Mouse (Mus musculus) stomach, postnatal 0 days (tissue): Measurements from ENCODE around the gene Dph5. TPM values are rescaled to one million over a fixed set of nuclear protein-coding genes. Genes with fewer than 3 reads are reported as not detected.

Source experiments
- ATAC-seq: fragments of 200-750 bp; cut with Nextera tagmentation; 2 replicates; pipeline ENCODE4 v1.8.0; 2017; ENCODE audit not compliant: low FRiP score, low TSS enrichment
- DNase-seq: peaks from one replicate; pipeline ENCODE4 v3.0.0-alpha.2; 2016; ENCODE audit warnings: low spot score
- H3K27ac ChIP-seq: fragments of 300-500 bp; sonication (generic); replicated peaks from 2 replicates; pipeline ENCODE4 v1.5.1; 2014; ENCODE audit warnings: mild to moderate bottlenecking, control low read depth
- H3K27me3 ChIP-seq: fragments of 300-500 bp; sonication (generic); 2 replicates; pipeline ENCODE4 v1.6.1; 2014; ENCODE audit warnings: low read length; ENCODE audit not compliant: control insufficient read depth, insufficient read depth
- H3K36me3 ChIP-seq: fragments of 300-500 bp; sonication (generic); 2 replicates; pipeline ENCODE4 v1.6.1; 2014; ENCODE audit warnings: low read length, mixed read lengths; ENCODE audit not compliant: control insufficient read depth, insufficient read depth
- H3K4me1 ChIP-seq: fragments of 300-500 bp; sonication (generic); replicated peaks from 2 replicates; pipeline ENCODE4 v1.6.1; 2014; ENCODE audit warnings: antibody characterized with exemption; ENCODE audit not compliant: control insufficient read depth, insufficient read depth
- H3K4me2 ChIP-seq: fragments of 300-500 bp; sonication (generic); replicated peaks from 2 replicates; pipeline ENCODE4 v1.6.1; 2014; ENCODE audit warnings: low read depth, mild to moderate bottlenecking, control low read depth, moderate library complexity
- H3K4me3 ChIP-seq: fragments of 300-500 bp; sonication (generic); 2 replicates; pipeline ENCODE4 v1.5.1; 2014; ENCODE audit warnings: low read depth, low read length, control low read depth
- H3K9ac ChIP-seq: fragments of 300-500 bp; sonication (generic); 2 replicates; pipeline ENCODE4 v1.6.1; 2014; ENCODE audit warnings: mild to moderate bottlenecking, low read length, control low read depth, mixed read lengths
- H3K9me3 ChIP-seq: fragments of 300-500 bp; sonication (generic); 2 replicates; pipeline ENCODE4 v1.6.1; 2016; ENCODE audit warnings: low read length; ENCODE audit not compliant: control insufficient read depth
- CTCF ChIP-seq: IDR thresholded peaks from 2 replicates; pipeline ENCODE4 v1.5.1; 2016; ENCODE audit warnings: antibody characterized with exemption, low read depth, mild to moderate bottlenecking, moderate library complexity
- EP300 ChIP-seq: optimal IDR thresholded peaks from 2 replicates; pipeline ENCODE3; 2016; ENCODE audit warnings: antibody characterized with exemption
- WGBS: fragments of 180-500 bp; shearing (Covaris S2); extraction: QIAGEN DNeasy Blood & Tissue Kit; methylation state at CpG from one replicate; pipeline ENCODE4 v1.1.7; 2014; 5-methylcytosine and 5-hydroxymethylcytosine counted together
- polyA plus RNA-seq: library from polyadenylated mRNA; unstranded; fragments of >200 nt; fragmentation: Nextera tagmentation; extraction: Ambion mirVana; gene quantifications from 2 replicates; pipeline ENCODE4 v1.2.1, GENCODE M21; 2015

The Dph5 gene
- polyA plus RNA-seq, 1 experiment from 2014 or later, result 18.2 TPM

GRCm38 (mm10) chr3:115875551-115875950 is 12.1 kb upstream of the Dph5 start:
- H3K4me3 ChIP-seq, result no peak overlapping the region
- no peak overlapping the region for H3K4me2 ChIP-seq
- ATAC-seq (no peak), DNase-seq (no peak)
- H3K9me3 ChIP-seq, result no peaks in the 10 kb centered on the region
- WGBS, result 56% methylated on average over 6 of the region's 6 CpGs
- H3K36me3 ChIP-seq, result no peaks in the 10 kb centered on the region
- no peak for TF ChIP-seq EP300
- TF ChIP-seq CTCF, result no peak
- no peaks in the 10 kb centered on the region for H3K27me3 ChIP-seq
- H3K4me1 ChIP-seq, result no peaks in the 10 kb centered on the region
- H3K9ac ChIP-seq, result no peak overlapping the region
- H3K27ac ChIP-seq, result no peak overlapping the region

GRCm38 (mm10) chr3:115877133-115877532 is 10.5 kb upstream of the Dph5 start:
- WGBS, result 79% methylated on average over 1 of the region's 1 CpGs

DNA sequence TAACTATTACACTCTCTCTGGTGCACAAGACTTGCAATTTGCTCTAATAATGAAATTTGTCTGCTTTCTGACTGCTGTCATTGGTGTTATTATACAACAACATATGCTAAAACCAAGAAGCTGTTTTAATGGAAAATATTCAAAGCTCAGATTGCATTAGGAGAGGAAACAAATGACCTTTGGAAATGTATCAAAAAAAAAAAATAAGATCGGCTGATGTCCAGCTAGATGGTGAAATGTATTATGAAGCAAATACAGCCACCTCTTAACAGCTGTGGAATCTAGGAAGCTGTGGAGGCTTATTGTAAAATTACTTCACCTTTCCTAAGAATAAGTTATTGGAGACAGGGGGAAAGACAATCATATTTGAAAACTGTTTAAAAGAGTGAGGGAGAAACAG is 3.6 kb upstream of the Dph5 start:
- H3K4me2 ChIP-seq, result no peak overlapping the region
- H3K9ac ChIP-seq, result no peak overlapping the region
- H3K27me3 ChIP-seq, result no peaks in the 10 kb centered on the region
- ATAC-seq, result no peak
- no peaks in the 10 kb centered on the region for H3K4me1 ChIP-seq
- no peaks in the 10 kb centered on the region for H3K36me3 ChIP-seq
- H3K9me3 ChIP-seq, result no peaks in the 10 kb centered on the region
- WGBS, result 45% methylated on average over 1 of the region's 1 CpGs
- no peak for TF ChIP-seq CTCF
- TF ChIP-seq EP300, result no peak
- no peak overlapping the region for H3K27ac ChIP-seq
- DNase-seq, result no peak
- H3K4me3 ChIP-seq, result no peak overlapping the region

More at GRCm38 (mm10) chr3:115877133-115877532, 10.5 kb upstream of the Dph5 start:
- Histone ChIP-seq H3K9me3 (no peaks in the 10 kb centered on the region), H3K27me3 (no peaks in the 10 kb centered on the region), H3K4me3 (no peak overlapping the region), H3K9ac (no peak overlapping the region), H3K4me2 (no peak overlapping the region), H3K36me3 (no peaks in the 10 kb centered on the region), H3K4me1 (no peaks in the 10 kb centered on the region), H3K27ac (no peak overlapping the region)
- DNase-seq (no peak), ATAC-seq (no peak)
- TF ChIP-seq EP300 (no peak), CTCF (no peak)

DNA sequence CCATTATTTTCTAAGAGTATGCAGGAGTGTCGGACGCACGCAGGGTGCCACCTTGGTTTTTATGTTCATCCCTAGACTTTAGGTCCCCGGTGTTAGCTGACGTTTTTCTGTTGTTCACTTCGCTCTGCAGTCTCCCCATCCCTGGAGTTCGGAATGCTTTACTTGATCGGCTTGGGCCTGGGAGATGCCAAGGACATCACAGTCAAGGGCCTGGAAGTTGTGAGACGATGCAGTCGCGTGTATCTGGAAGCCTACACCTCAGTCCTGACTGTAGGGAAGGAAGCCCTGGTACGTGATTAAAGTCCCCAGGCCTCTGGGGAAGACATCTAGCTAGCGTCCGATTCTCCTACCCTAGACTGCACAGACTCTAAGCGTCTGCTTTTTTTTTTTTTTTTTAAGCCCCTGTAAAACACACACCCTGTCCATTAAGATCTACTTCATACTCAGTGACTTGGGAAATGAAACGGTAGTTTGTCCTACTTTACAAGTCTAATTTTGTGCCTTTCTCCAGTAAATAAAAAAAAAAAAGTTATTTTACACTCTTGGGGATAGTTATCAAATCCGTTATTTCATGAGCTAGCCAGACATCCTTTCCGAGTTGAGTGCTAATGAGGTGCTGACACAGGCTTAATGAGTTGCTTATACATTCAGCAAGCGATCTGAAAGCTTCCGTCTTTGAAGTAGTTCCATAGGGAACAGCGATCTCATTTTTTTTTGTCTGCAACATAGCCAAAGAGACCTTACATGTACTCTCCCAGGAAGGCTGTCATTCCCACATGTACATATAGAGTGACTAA is 871 bp downstream of the Dph5 start:
- Histone ChIP-seq H3K4me2 (peak overlapping the region; percentile 77), H3K9me3 (no peaks in the 10 kb centered on the region), H3K27me3 (no peaks in the 10 kb centered on the region), H3K27ac (peak overlapping the region; percentile 89), H3K9ac (peak overlapping the region; percentile 74), H3K36me3 (no peaks in the 10 kb centered on the region), H3K4me3 (peak overlapping the region; percentile 83), H3K4me1 (no peaks in the 10 kb centered on the region)
- WGBS, result 2% methylated on average over 21 of the region's 21 CpGs
- DNase-seq, result no peak
- ATAC-seq, result peak; percentile 38
- TF ChIP-seq EP300 (no peak), CTCF (no peak)

GRCm38 (mm10) chr3:115892341-115892740 is 4.7 kb downstream of the Dph5 start:
- 80% methylated on average over 4 of the region's 4 CpGs for WGBS

GRCm38 (mm10) chr3:115893166-115893565 is 5.5 kb downstream of the Dph5 start:
- no peak overlapping the region for H3K4me2 ChIP-seq
- no peak for DNase-seq
- H3K4me3 ChIP-seq, result no peak overlapping the region
- H3K9me3 ChIP-seq, result no peaks in the 10 kb centered on the region
- no peak for ATAC-seq
- no peak overlapping the region for H3K9ac ChIP-seq
- no peak overlapping the region for H3K27ac ChIP-seq
- H3K36me3 ChIP-seq, result 0 out of 2 replicates have a peak, but pooled peaks cover 6% of the 10 kb centered on the region
- TF ChIP-seq CTCF (no peak), EP300 (no peak)
- 77% methylated on average over 2 of the region's 2 CpGs for WGBS
- no peaks in the 10 kb centered on the region for H3K4me1 ChIP-seq
- H3K27me3 ChIP-seq, result no peaks in the 10 kb centered on the region

More at GRCm38 (mm10) chr3:115892341-115892740, 4.7 kb downstream of the Dph5 start:
- H3K4me3 ChIP-seq, result no peak overlapping the region
- H3K9me3 ChIP-seq, result no peaks in the 10 kb centered on the region
- no peak overlapping the region for H3K4me2 ChIP-seq
- H3K36me3 ChIP-seq, result 0 out of 2 replicates have a peak, but pooled peaks cover 6% of the 10 kb centered on the region
- H3K4me1 ChIP-seq, result no peaks in the 10 kb centered on the region
- H3K27me3 ChIP-seq, result no peaks in the 10 kb centered on the region
- no peak overlapping the region for H3K27ac ChIP-seq
- no peak overlapping the region for H3K9ac ChIP-seq
- DNase-seq (no peak), ATAC-seq (no peak)
- TF ChIP-seq EP300, result no peak
- TF ChIP-seq CTCF, result no peak
